Mouse (Mus musculus): ENCODE results near the gene Ncbp2.

GRCm38 (mm10) chr16:31992039-31992438, 43.7 kb downstream of the Ncbp2 start:
- TF ChIP-seq CTCF (IDR thresholded peaks at IDR 0.05; ENCODE audit: low read depth, low read length) (peak; percentile 44; the same call in 1 of the 2 replicates), POLR2A (IDR thresholded peaks at IDR 0.05; ENCODE audit: extremely low read depth, insufficient read depth, low read length) (no peak)

All from liver, adult 2 months (tissue).